Mouse (Mus musculus) MEL (cell line): ENCODE measurements around the gene Wdcp. TPM values are rescaled to one million over a fixed set of nuclear protein-coding genes. Genes with fewer than 3 reads are reported as not detected.

Experiments used
- DNase-seq: peaks from one replicate; pipeline ENCODE4 v3.0.0; 2011; ENCODE audit warnings: low read depth, low spot score
- H3K27ac ChIP-seq: 2 replicates; pipeline ENCODE4 v1.5.1; 2012; ENCODE audit warnings: low read depth, mild to moderate bottlenecking, control low read depth, low read length, moderate library complexity; ENCODE audit not compliant: control insufficient read depth
- H3K27me3 ChIP-seq, 2 experiments: fragments of 150-350 bp in 1 of 2; sonication (generic) in 1 of 2; 2 replicates each; pipeline ENCODE4 v1.6.1; 2012; ENCODE audit warnings: low read length in 2 of 2, mild to moderate bottlenecking in 2 of 2, improper control_type of control experiment in 1 of 2, moderate library complexity in 1 of 2; ENCODE audit not compliant: insufficient read depth in 2 of 2, control insufficient read depth in 1 of 2
- H3K36me3 ChIP-seq, 2 experiments: 2 replicates each; pipeline ENCODE4 v1.6.1; 2012 to 2014; ENCODE audit warnings: low read length in 2 of 2, improper control_type of control experiment in 1 of 2, inconsistent platforms in 1 of 2, mild to moderate bottlenecking in 1 of 2; ENCODE audit not compliant: insufficient read depth in 2 of 2, control insufficient read depth in 1 of 2
- H3K4me1 ChIP-seq, 2 experiments: fragments of 150-350 bp in 1 of 2; sonication (generic) in 1 of 2; 2 replicates each; pipeline ENCODE4 v1.6.1; 2012; ENCODE audit warnings: low read length in 2 of 2, improper control_type of control experiment in 1 of 2, mild to moderate bottlenecking in 1 of 2; ENCODE audit not compliant: insufficient read depth in 2 of 2, control insufficient read depth in 1 of 2
- H3K4me3 ChIP-seq, 2 experiments: fragments of 150-350 bp in 1 of 2; sonication (generic) in 1 of 2; 2 replicates each; pipeline ENCODE4 v1.5.1; 2012; ENCODE audit warnings: low read depth in 2 of 2, low read length in 2 of 2, mild to moderate bottlenecking in 2 of 2, moderate library complexity in 2 of 2, control low read depth in 1 of 2, improper control_type of control experiment in 1 of 2; ENCODE audit not compliant: control insufficient read depth in 1 of 2, insufficient read depth in 1 of 2
- H3K79me2 ChIP-seq: 2 replicates; pipeline ENCODE4 v1.6.1; 2012; ENCODE audit warnings: mild to moderate bottlenecking, low read length, moderate library complexity; ENCODE audit not compliant: control insufficient read depth, poor library complexity, insufficient read depth
- H3K9ac ChIP-seq: 2 replicates; pipeline ENCODE4 v1.6.1; 2012; ENCODE audit warnings: low read depth, mild to moderate bottlenecking, control low read depth, low read length, moderate library complexity; ENCODE audit not compliant: control insufficient read depth, poor library complexity, severe bottlenecking
- H3K9me3 ChIP-seq: fragments of 150-350 bp; sonication (generic); replicated peaks from 2 replicates; pipeline ENCODE4 v1.6.1; 2012; ENCODE audit warnings: mild to moderate bottlenecking, low read length, improper control_type of control experiment, moderate library complexity; ENCODE audit not compliant: insufficient read depth
- BHLHE40 ChIP-seq: IDR thresholded peaks from 2 replicates; pipeline ENCODE4 v1.6.1; 2012; ENCODE audit warnings: low read depth, mild to moderate bottlenecking, inconsistent platforms, low read length, improper control_type of control experiment, borderline replicate concordance
- CHD1 ChIP-seq: IDR thresholded peaks from 2 replicates; pipeline ENCODE4 v1.6.1; 2012; ENCODE audit warnings: low read depth, mild to moderate bottlenecking, inconsistent platforms, low read length, improper control_type of control experiment
- CTCF ChIP-seq, 3 experiments: IDR thresholded peaks in 2 of 3; conservative IDR thresholded peaks in 1 of 3; 2 replicates each; pipeline ENCODE4 v1.5.1; 2011 to 2012; ENCODE audit warnings: low read length in 3 of 3, low read depth in 2 of 3, mild to moderate bottlenecking in 2 of 3, improper control_type of control experiment in 1 of 3, inconsistent platforms in 1 of 3, mixed read lengths in 1 of 3, moderate library complexity in 1 of 3; ENCODE audit not compliant: control insufficient read depth in 1 of 3, insufficient read depth in 1 of 3, poor library complexity in 1 of 3, severe bottlenecking in 1 of 3
- E2F4 ChIP-seq: IDR thresholded peaks from 2 replicates; pipeline ENCODE4 v1.6.1; 2011; ENCODE audit warnings: low read depth, low read length, improper control_type of control experiment, borderline replicate concordance
- ELF1 ChIP-seq: IDR thresholded peaks from 2 replicates; pipeline ENCODE4 v1.6.1; 2014; ENCODE audit warnings: low read depth, mild to moderate bottlenecking, inconsistent platforms, low read length, improper control_type of control experiment, moderate library complexity
- EP300 ChIP-seq, 2 experiments: IDR thresholded peaks; 2 replicates each; pipeline ENCODE4 v1.6.1; 2011; ENCODE audit warnings: improper control_type of control experiment in 2 of 2, low read length in 2 of 2, low read depth in 1 of 2, mild to moderate bottlenecking in 1 of 2
- GABPA ChIP-seq: IDR thresholded peaks from 2 replicates; pipeline ENCODE4 v1.6.1; 2012; ENCODE audit warnings: low read depth, mild to moderate bottlenecking, inconsistent platforms, low read length, improper control_type of control experiment, moderate library complexity
- GATA1 ChIP-seq: IDR thresholded peaks from 2 replicates; pipeline ENCODE4 v1.6.1; 2011; ENCODE audit warnings: low read depth, low read length, improper control_type of control experiment
- JUND ChIP-seq: IDR thresholded peaks from 2 replicates; pipeline ENCODE4 v1.6.1; 2011; ENCODE audit warnings: low read depth, mild to moderate bottlenecking, improper control_type of control experiment, low read length
- KAT2A ChIP-seq: conservative IDR thresholded peaks from 2 replicates; pipeline ENCODE4 v1.6.1; 2012; ENCODE audit warnings: low read depth, low read length, improper control_type of control experiment, inconsistent platforms
- MAFK ChIP-seq: IDR thresholded peaks from 2 replicates; pipeline ENCODE4 v1.6.1; 2011; ENCODE audit warnings: low read depth, mild to moderate bottlenecking, low read length, improper control_type of control experiment, borderline replicate concordance
- MAX ChIP-seq: IDR thresholded peaks from 2 replicates; pipeline ENCODE4 v1.6.1; 2011; ENCODE audit warnings: low read length, improper control_type of control experiment
- MAZ ChIP-seq: IDR thresholded peaks from 2 replicates; pipeline ENCODE4 v1.6.1; 2012; ENCODE audit warnings: low read depth, mild to moderate bottlenecking, inconsistent platforms, low read length, improper control_type of control experiment
- MEF2A ChIP-seq: IDR thresholded peaks from 2 replicates; pipeline ENCODE4 v1.6.1; 2014; ENCODE audit warnings: low read depth, mild to moderate bottlenecking, inconsistent platforms, low read length, improper control_type of control experiment; ENCODE audit not compliant: poor library complexity, insufficient replicate concordance, severe bottlenecking; ENCODE audit errors: extremely low read depth
- MXI1 ChIP-seq: IDR thresholded peaks from 2 replicates; pipeline ENCODE4 v1.6.1; 2011; ENCODE audit warnings: mild to moderate bottlenecking, low read depth, low read length, improper control_type of control experiment
- MYB ChIP-seq: IDR thresholded peaks from 2 replicates; pipeline ENCODE4 v1.6.1; 2011; ENCODE audit warnings: mild to moderate bottlenecking, low read depth, low read length, improper control_type of control experiment
- NRF1 ChIP-seq: IDR thresholded peaks from 2 replicates; pipeline ENCODE4 v1.6.1; 2014; ENCODE audit warnings: low read depth, mild to moderate bottlenecking, inconsistent platforms, low read length, improper control_type of control experiment, moderate library complexity; ENCODE audit not compliant: poor library complexity, insufficient read depth, severe bottlenecking
- POLR2A ChIP-seq, 2 experiments: IDR thresholded peaks; 2 replicates each; pipeline ENCODE4 v1.6.1; 2011 to 2012; ENCODE audit warnings: low read length in 2 of 2, mild to moderate bottlenecking in 2 of 2, control low read depth in 1 of 2, improper control_type of control experiment in 1 of 2, low read depth in 1 of 2, moderate library complexity in 1 of 2; ENCODE audit not compliant: control insufficient read depth in 1 of 2, insufficient read depth in 1 of 2, poor library complexity in 1 of 2
- POLR2AphosphoS5 ChIP-seq: IDR thresholded peaks from 2 replicates; pipeline ENCODE4 v1.6.1; 2012; ENCODE audit warnings: low read depth, borderline replicate concordance, mild to moderate bottlenecking, inconsistent platforms, low read length, moderate library complexity, mixed read lengths
- RCOR1 ChIP-seq: IDR thresholded peaks from 2 replicates; pipeline ENCODE4 v1.6.1; 2012; ENCODE audit warnings: low read depth, mild to moderate bottlenecking, inconsistent platforms, low read length, improper control_type of control experiment
- SMC3 ChIP-seq: IDR thresholded peaks from 2 replicates; pipeline ENCODE4 v1.6.1; 2011; ENCODE audit warnings: low read depth, low read length, improper control_type of control experiment
- TBP ChIP-seq: IDR thresholded peaks from 2 replicates; pipeline ENCODE4 v1.8.0; 2011; ENCODE audit warnings: low read depth, low read length, improper control_type of control experiment
- TCF12 ChIP-seq: IDR thresholded peaks from 2 replicates; pipeline ENCODE4 v1.6.1; 2014; ENCODE audit warnings: low read depth, mild to moderate bottlenecking, inconsistent platforms, low read length, improper control_type of control experiment, moderate library complexity
- UBTF ChIP-seq: IDR thresholded peaks from 2 replicates; pipeline ENCODE4 v1.6.1; 2012; ENCODE audit warnings: low read depth, mild to moderate bottlenecking, inconsistent platforms, low read length, improper control_type of control experiment, moderate library complexity, borderline replicate concordance; ENCODE audit not compliant: insufficient read depth
- ZKSCAN1 ChIP-seq: IDR thresholded peaks from 2 replicates; pipeline ENCODE4 v1.6.1; 2012; ENCODE audit warnings: low read depth, mild to moderate bottlenecking, inconsistent platforms, low read length, improper control_type of control experiment, moderate library complexity
- polyA plus RNA-seq, 2 experiments: library from polyadenylated mRNA; stranded (reverse) in 1 of 2; unstranded in 1 of 2; fragments of >175 nt in 1 of 2; fragments of >200 nt in 1 of 2; gene quantifications; 2 replicates each; pipeline versions ENCODE4 v1.2.1 to v1.2.4; 2012; ENCODE audit warnings: low replicate concordance in 2 of 2, low read depth in 1 of 2; ENCODE audit not compliant: insufficient read length in 2 of 2, insufficient read depth in 1 of 2, missing spikeins in 1 of 2
- total RNA-seq: library from RNA; depleted of rRNA; stranded (reverse); fragments of 300-350 nt; gene quantifications from 2 replicates; pipeline ENCODE4 v1.2.3, GENCODE M21; 2012

The Wdcp gene
- total and polyA plus RNA-seq, 3 experiments = 12.6 to 16.5 TPM; not detected in 1

- H3K27ac ChIP-seq = no peak overlapping the region
- no peak overlapping the region for H3K9ac ChIP-seq
- H3K36me3 ChIP-seq = peaks cover 9 to 18% of the 10 kb centered on the region in 2 experiments
- DNase-seq = no peak
- H3K4me3 ChIP-seq = no peak overlapping the region
- peaks cover 5% of the 10 kb centered on the region; the same call in 1 of the 2 replicates for H3K79me2 ChIP-seq
- TF ChIP-seq GATA1 (no peak), CHD1 (no peak), ELF1 (no peak), MEF2A (no peak), NRF1 (no peak), POLR2A (IDR thresholded peaks at IDR 0.05; ENCODE audit: control insufficient read depth in 1 of 2, insufficient read depth in 1 of 2, low read depth in 1 of 2, low read length in 2 of 2, poor library complexity in 1 of 2) (no peak), RCOR1 (no peak), MAX (no peak), UBTF (no peak), TBP (no peak)
- TF ChIP-seq, all 39 proteins: peak for 0
- Histone ChIP-seq H3K9me3 (no peaks in the 10 kb centered on the region), H3K27me3 (no peaks in the 10 kb centered on the region), H3K4me1 (peaks cover 7 to 21% of the 10 kb centered on the region in 2 experiments)
Observed at GRCm38 (mm10) chr12:4878296-4878783, 35.2 kb downstream of the Wdcp start.

- 0 out of 2 replicates have a peak, but pooled peaks cover under 1% of the 10 kb centered on the region for H3K79me2 ChIP-seq
- DNase-seq = peak; percentile 50
- H3K9ac ChIP-seq = no peak overlapping the region
- no peak overlapping the region for H3K4me3 ChIP-seq
- H3K9me3 ChIP-seq = no peaks in the 10 kb centered on the region
- no peak overlapping the region for H3K27ac ChIP-seq
- H3K36me3 ChIP-seq = peaks cover 12 to 16% of the 10 kb centered on the region in 2 experiments
- TF ChIP-seq CTCF (IDR thresholded peaks at IDR 0.05 in 2 of 3, conservative IDR thresholded peaks at IDR 0.05 in 1 of 3; ENCODE audit: control insufficient read depth in 1 of 3, insufficient read depth in 1 of 3, low read depth in 2 of 3, low read length in 3 of 3, poor library complexity in 1 of 3, severe bottlenecking in 1 of 3) (peak in 1 of 3 experiments; percentile 41; a peak in 2 of 6 replicates), JUND (no peak), SMC3 (peak; percentile 19; the same call in 1 of the 2 replicates)
- H3K27me3 ChIP-seq = no peaks in the 10 kb centered on the region
- peaks cover 7 to 17% of the 10 kb centered on the region in 2 experiments for H3K4me1 ChIP-seq
Observed at GRCm38 (mm10) chr12:4879048-4879447, 35.9 kb downstream of the Wdcp start.

DNA sequence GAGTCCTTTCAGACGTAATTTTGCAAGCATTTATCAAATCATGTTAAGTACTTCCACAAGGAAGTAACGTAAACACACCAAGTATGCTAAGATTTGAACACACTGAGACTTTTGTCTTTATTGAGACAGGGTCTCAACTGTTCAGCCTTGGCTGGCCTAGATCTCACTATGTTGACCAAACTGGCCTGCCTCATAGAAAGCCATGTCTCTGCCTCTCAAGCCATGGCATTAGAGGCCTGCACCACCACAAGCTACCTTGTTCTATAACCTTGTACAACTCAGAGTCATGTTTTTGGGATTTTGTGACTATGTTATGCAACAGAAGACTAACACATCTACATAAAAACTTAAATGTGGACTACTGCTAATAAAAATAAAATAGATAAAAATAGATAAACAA, 39.0 kb downstream of the Wdcp start:
- no peak overlapping the region for H3K4me3 ChIP-seq
- no peaks in the 10 kb centered on the region for H3K4me1 ChIP-seq
- no peaks in the 10 kb centered on the region for H3K27me3 ChIP-seq
- peaks cover 0 to 20% of the 10 kb centered on the region in 2 experiments; a peak in 2 of 4 replicates for H3K36me3 ChIP-seq
- H3K27ac ChIP-seq = no peak overlapping the region
- no peak overlapping the region for H3K9ac ChIP-seq
- no peaks in the 10 kb centered on the region for H3K9me3 ChIP-seq
- DNase-seq = no peak
- no peaks in the 10 kb centered on the region for H3K79me2 ChIP-seq
- no peak for TF ChIP-seq POLR2AphosphoS5
- no peak for TF ChIP-seq KAT2A
- TF ChIP-seq GABPA = no peak
- no peak for TF ChIP-seq EP300 (IDR thresholded peaks at IDR 0.05; ENCODE audit: low read depth in 1 of 2, low read length in 2 of 2)
- TF ChIP-seq MAX = no peak
- TF ChIP-seq ZKSCAN1 = no peak
- no peak for TF ChIP-seq MAFK
- TF ChIP-seq MXI1 = no peak
- TF ChIP-seq E2F4 = no peak
- no peak for TF ChIP-seq BHLHE40
- no peak for TF ChIP-seq POLR2A (IDR thresholded peaks at IDR 0.05; ENCODE audit: control insufficient read depth in 1 of 2, insufficient read depth in 1 of 2, low read depth in 1 of 2, low read length in 2 of 2, poor library complexity in 1 of 2)
- no peak for TF ChIP-seq MYB
- TF ChIP-seq CTCF (IDR thresholded peaks at IDR 0.05 in 2 of 3, conservative IDR thresholded peaks at IDR 0.05 in 1 of 3; ENCODE audit: control insufficient read depth in 1 of 3, insufficient read depth in 1 of 3, low read depth in 2 of 3, low read length in 3 of 3, poor library complexity in 1 of 3, severe bottlenecking in 1 of 3) = no peak
- no peak for TF ChIP-seq JUND
- TF ChIP-seq MAZ = no peak
- no peak for TF ChIP-seq TCF12
